Mouse (Mus musculus) ES-Bruce4 (cell line): ENCODE data around the gene Qser1.

Experiments used
- EP300 ChIP-seq: IDR thresholded peaks from 2 replicates; pipeline ENCODE4 v1.6.1; 2011; ENCODE audit warnings: low read depth, low read length; ENCODE audit not compliant: insufficient read depth
- POLR2A ChIP-seq: IDR thresholded peaks from one replicate; pipeline ENCODE4 v1.8.1; 2011; ENCODE audit warnings: low read length; ENCODE audit not compliant: insufficient read depth

- TF ChIP-seq EP300 = no peak
- TF ChIP-seq POLR2A = no peak
These were observed 38.3 kb upstream of the Qser1 start for GRCm38 (mm10) chr2:104854836-104855235.
